Mouse (Mus musculus): ENCODE data around the gene Samd8. TPM values are rescaled to one million over a fixed set of nuclear protein-coding genes. Genes with fewer than 3 reads are reported as not detected.

Gene Samd8
- total and polyA plus RNA-seq, 3 experiments, result 5.4 to 9.5 (median 7.0) TPM

GRCm38 (mm10) chr14:21846827-21847380, 96.6 kb downstream of the Samd8 start:
- TF ChIP-seq NELFE (IDR thresholded peaks at IDR 0.05; ENCODE audit: low read depth, low read length), result no peak
- 0 out of 2 replicates have a peak, but pooled peaks have one; percentile 4 for TF ChIP-seq POLR2A (IDR thresholded peaks at IDR 0.05; ENCODE audit: low read depth, low read length)
- TF ChIP-seq E2F4 (IDR thresholded peaks at IDR 0.05; ENCODE audit: insufficient replicate concordance, low read depth, low read length), result no peak
- no peak for TF ChIP-seq MYC (IDR thresholded peaks at IDR 0.05; ENCODE audit: low read depth, low read length)
- no peak for TF ChIP-seq RAD21 (IDR thresholded peaks at IDR 0.05; ENCODE audit: low read depth, low read length)
- TF ChIP-seq ZNF384 (IDR thresholded peaks at IDR 0.05; ENCODE audit: low read depth, low read length), result no peak
- TF ChIP-seq TCF12 (IDR thresholded peaks at IDR 0.05; ENCODE audit: low read depth, low read length), result no peak
- TF ChIP-seq USF1 (IDR thresholded peaks at IDR 0.05; ENCODE audit: low read depth, low read length), result no peak
- peak; percentile 64; the same call in 1 of the 2 replicates for TF ChIP-seq POLR2AphosphoS2 (IDR thresholded peaks at IDR 0.05; ENCODE audit: low read depth, low read length)
- TF ChIP-seq JUN (IDR thresholded peaks at IDR 0.05; ENCODE audit: insufficient read depth, low read depth, low read length), result no peak
- no peak for TF ChIP-seq ETS1 (conservative IDR thresholded peaks at IDR 0.05; ENCODE audit: low read depth, low read length)
- peaks cover 41 to 67% of the 10 kb centered on the region in 2 experiments for H3K36me3 ChIP-seq (replicated peaks in 1 of 2; ENCODE audit: control insufficient read depth in 1 of 2, insufficient read depth in 1 of 2, low read length in 1 of 2)
- in situ Hi-C loops (cut with MboI; ENCODE audit: low pct_ligation_motif_present, low pct_unique_long_range_greater_than_20kb, low sequenced_read_pairs), result no loop called here
- 0 out of 2 replicates have a peak, but pooled peaks cover 4% of the 10 kb centered on the region for H3K79me2 ChIP-seq (replicated peaks; ENCODE audit: control insufficient read depth, extremely low read depth, insufficient read depth, poor library complexity, severe bottlenecking)
- peaks cover 0 to 39% of the 10 kb centered on the region in 2 experiments; a peak in 2 of 4 replicates for H3K4me1 ChIP-seq (ENCODE audit: control insufficient read depth in 1 of 2, insufficient read depth in 2 of 2)
- DNase-seq (ENCODE audit: extremely low read depth), result no peak
- no peak overlapping the region for H3K4me2 ChIP-seq (ENCODE audit: insufficient read depth, low read depth, poor library complexity, severe bottlenecking)
- no peak overlapping the region for H3K9ac ChIP-seq (ENCODE audit: insufficient read depth, low read depth)
- H3K27me3 ChIP-seq (replicated peaks), result no peaks in the 10 kb centered on the region
- dilution Hi-C loops (cut with MboI; ENCODE audit: extremely low pct_ligation_motif_present, extremely low pct_unique_long_range_greater_than_20kb, low sequenced_read_pairs), result no loop called here
- no peak overlapping the region for H3K27ac ChIP-seq (ENCODE audit: insufficient read depth, low read depth)
- no peak overlapping the region for H3K4me3 ChIP-seq (replicated peaks in 1 of 3; ENCODE audit: low read depth in 2 of 3, low read length in 2 of 3, poor library complexity in 1 of 3)
- H3K9me3 ChIP-seq (replicated peaks; ENCODE audit: low read length), result no peaks in the 10 kb centered on the region

GRCm38 (mm10) chr14:21847381-21848165, 97.2 kb downstream of the Samd8 start:
- DNase-seq (ENCODE audit: extremely low read depth), result no peak
- no peak for TF ChIP-seq MAZ (IDR thresholded peaks at IDR 0.05; ENCODE audit: low read depth, low read length)
- 0 out of 2 replicates have a peak, but pooled peaks have one; percentile 19 for TF ChIP-seq POLR2A (IDR thresholded peaks at IDR 0.05; ENCODE audit: low read depth, low read length)
- TF ChIP-seq UBTF (IDR thresholded peaks at IDR 0.05; ENCODE audit: low read depth, low read length), result peak; percentile 24; the same call in 1 of the 2 replicates
- no peak for TF ChIP-seq MEF2A (IDR thresholded peaks at IDR 0.05; ENCODE audit: borderline replicate concordance, low read depth, low read length)
- Histone ChIP-seq H3K4me1 (ENCODE audit: control insufficient read depth in 1 of 2, insufficient read depth in 2 of 2) (peaks cover 0 to 39% of the 10 kb centered on the region in 2 experiments; a peak in 2 of 4 replicates), H3K79me2 (replicated peaks; ENCODE audit: control insufficient read depth, extremely low read depth, insufficient read depth, poor library complexity, severe bottlenecking) (0 out of 2 replicates have a peak, but pooled peaks cover 4% of the 10 kb centered on the region), H3K9me3 (replicated peaks; ENCODE audit: low read length) (no peaks in the 10 kb centered on the region), H3K27me3 (replicated peaks) (no peaks in the 10 kb centered on the region), H3K9ac (ENCODE audit: insufficient read depth, low read depth) (peak overlapping the region; percentile 73; the same call in 1 of the 2 replicates), H3K4me3 (replicated peaks in 1 of 3; ENCODE audit: low read depth in 2 of 3, low read length in 2 of 3, poor library complexity in 1 of 3) (peak overlapping the region; percentile 77 to 94 (median 87)), H3K36me3 (replicated peaks in 1 of 2; ENCODE audit: control insufficient read depth in 1 of 2, insufficient read depth in 1 of 2, low read length in 1 of 2) (peaks cover 34 to 60% of the 10 kb centered on the region in 2 experiments), H3K27ac (ENCODE audit: insufficient read depth, low read depth) (peak overlapping the region; percentile 3; the same call in 1 of the 2 replicates), H3K4me2 (ENCODE audit: insufficient read depth, low read depth, poor library complexity, severe bottlenecking) (peak overlapping the region; percentile 80)
- dilution Hi-C loops (cut with MboI; ENCODE audit: extremely low pct_ligation_motif_present, extremely low pct_unique_long_range_greater_than_20kb, low sequenced_read_pairs) (no loop called here), in situ Hi-C loops (cut with MboI; ENCODE audit: low pct_ligation_motif_present, low pct_unique_long_range_greater_than_20kb, low sequenced_read_pairs) (no loop called here)

Other genes starting within 250 kb of the Samd8 start
- not detected in 2 replicates for gene Dupd1, start 36.0 kb upstream of the Samd8 start, total RNA-seq (2012; rRNA removed)
- gene Dupd1, start 36.0 kb upstream of the Samd8 start, total RNA-seq (2014; rRNA removed), result not detected in 2 replicates
- not detected in 2 replicates for gene Dupd1, start 36.0 kb upstream of the Samd8 start, polyA plus RNA-seq (2012; ENCODE audit: insufficient read length, low read depth)
- not detected in 2 replicates for gene Dusp13, start 650 bp downstream of the Samd8 start, total RNA-seq (2012; rRNA removed)
- gene Dusp13, start 650 bp downstream of the Samd8 start, total RNA-seq (2014; rRNA removed), result not detected in 2 replicates
- gene Dusp13, start 650 bp downstream of the Samd8 start, polyA plus RNA-seq (2012; ENCODE audit: insufficient read length, low read depth), result 0.34 TPM in 1 of 2 replicates, not detected in the other
- gene Vdac2, start 74.7 kb downstream of the Samd8 start, total RNA-seq (2012; rRNA removed), result 268 and 332 TPM in 2 replicates
- 475 and 538 TPM in 2 replicates for gene Vdac2, start 74.7 kb downstream of the Samd8 start, total RNA-seq (2014; rRNA removed)
- 461 and 517 TPM in 2 replicates for gene Vdac2, start 74.7 kb downstream of the Samd8 start, polyA plus RNA-seq (2012; ENCODE audit: insufficient read length, low read depth)
- gene Comtd1, start 98.4 kb downstream of the Samd8 start, total RNA-seq (2012; rRNA removed), result 30.4 and 34.9 TPM in 2 replicates
- 13.3 and 14.2 TPM in 2 replicates for gene Comtd1, start 98.4 kb downstream of the Samd8 start, total RNA-seq (2014; rRNA removed)
- 26.1 and 29.0 TPM in 2 replicates for gene Comtd1, start 98.4 kb downstream of the Samd8 start, polyA plus RNA-seq (2012; ENCODE audit: insufficient read length, low read depth)
- not detected in 2 replicates for gene Zfp503, start 239.1 kb downstream of the Samd8 start, total RNA-seq (2012; rRNA removed)
- not detected in 2 replicates for gene Zfp503, start 239.1 kb downstream of the Samd8 start, total RNA-seq (2014; rRNA removed)
- not detected in 2 replicates for gene Zfp503, start 239.1 kb downstream of the Samd8 start, polyA plus RNA-seq (2012; ENCODE audit: insufficient read length, low read depth)